Mouse (Mus musculus) CH12.LX (cell line): ENCODE measurements around the gene Slc44a1.

Experiments
- CHD2 ChIP-seq: IDR thresholded peaks from 2 replicates; pipeline ENCODE4 v1.6.1; 2011; ENCODE audit warnings: low read length, improper control_type of control experiment
- CTCF ChIP-seq, 2 experiments: IDR thresholded peaks in 1 of 2; conservative IDR thresholded peaks in 1 of 2; 2 replicates each; pipeline ENCODE4 v1.5.1; 2011 to 2012; ENCODE audit warnings: low read depth in 2 of 2, low read length in 2 of 2, improper control_type of control experiment in 1 of 2, inconsistent platforms in 1 of 2, mild to moderate bottlenecking in 1 of 2, moderate library complexity in 1 of 2
- EP300 ChIP-seq: IDR thresholded peaks from 2 replicates; pipeline ENCODE4 v1.6.1; 2011; ENCODE audit warnings: low read length, improper control_type of control experiment
- MAX ChIP-seq: IDR thresholded peaks from 2 replicates; pipeline ENCODE4 v1.6.1; 2011; ENCODE audit warnings: low read length, improper control_type of control experiment
- POLR2A ChIP-seq: IDR thresholded peaks from 2 replicates; pipeline ENCODE4 v1.6.1; 2011; ENCODE audit warnings: low read depth, mild to moderate bottlenecking, improper control_type of control experiment, low read length
- POLR2AphosphoS2 ChIP-seq: IDR thresholded peaks from 2 replicates; pipeline ENCODE4 v1.6.1; 2011; ENCODE audit warnings: low read depth, low read length, improper control_type of control experiment
- TCF12 ChIP-seq: IDR thresholded peaks from 2 replicates; pipeline ENCODE4 v1.6.1; 2014; ENCODE audit warnings: low read depth, mild to moderate bottlenecking, inconsistent platforms, low read length, improper control_type of control experiment
- USF1 ChIP-seq: IDR thresholded peaks from 2 replicates; pipeline ENCODE4 v1.6.1; 2014; ENCODE audit warnings: low read depth, mild to moderate bottlenecking, inconsistent platforms, low read length, improper control_type of control experiment

- no peak for TF ChIP-seq POLR2AphosphoS2
- TF ChIP-seq POLR2A = no peak
- no peak for TF ChIP-seq USF1
- no peak for TF ChIP-seq CTCF (conservative IDR thresholded peaks at IDR 0.05 in 1 of 2, IDR thresholded peaks at IDR 0.05 in 1 of 2; ENCODE audit: low read depth in 2 of 2, low read length in 2 of 2)
- TF ChIP-seq MAX = no peak
- no peak for TF ChIP-seq TCF12
- TF ChIP-seq CHD2 = no peak
- no peak for TF ChIP-seq EP300
These were observed 99.7 kb downstream of the Slc44a1 start for GRCm38 (mm10) chr4:53539929-53540328.
